Mouse (Mus musculus) retina, postnatal 7 days (tissue): ENCODE results near the gene Olfr169.
"Not testable (repeated sequence)": the region's sequence is repeated elsewhere in the genome, so short reads cannot be mapped to it uniquely, and the experiment has no call there.

Source experiments
- DNase-seq: peaks from one replicate; pipeline ENCODE4 v3.0.0-alpha.2; 2012; ENCODE audit warnings: low read depth, low spot score

Gene Olfr169

DNA sequence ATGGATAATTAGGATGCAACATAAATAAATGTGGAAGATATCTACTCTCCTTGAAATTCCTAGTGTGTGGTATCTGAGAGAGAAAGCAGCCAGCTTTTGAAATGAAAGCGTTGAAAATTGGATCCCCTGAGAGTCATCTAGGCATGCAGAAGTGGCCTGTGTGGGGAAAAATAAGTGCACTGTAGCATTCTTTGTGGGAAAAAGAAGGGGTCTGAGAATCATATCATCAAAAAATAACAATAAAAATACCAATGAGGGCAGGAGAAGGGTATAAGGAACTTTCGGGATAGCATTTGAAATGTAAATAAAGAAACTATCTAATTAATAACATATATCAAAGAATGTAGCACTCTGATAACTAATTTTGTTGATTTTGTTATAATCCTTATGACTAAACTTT lies at the start of gene Olfr169:
TSS of gene Olfr169 (minus strand) at position 101 of the 400 bp plus-strand sequence.
- not testable (repeated sequence) for DNase-seq

DNA sequence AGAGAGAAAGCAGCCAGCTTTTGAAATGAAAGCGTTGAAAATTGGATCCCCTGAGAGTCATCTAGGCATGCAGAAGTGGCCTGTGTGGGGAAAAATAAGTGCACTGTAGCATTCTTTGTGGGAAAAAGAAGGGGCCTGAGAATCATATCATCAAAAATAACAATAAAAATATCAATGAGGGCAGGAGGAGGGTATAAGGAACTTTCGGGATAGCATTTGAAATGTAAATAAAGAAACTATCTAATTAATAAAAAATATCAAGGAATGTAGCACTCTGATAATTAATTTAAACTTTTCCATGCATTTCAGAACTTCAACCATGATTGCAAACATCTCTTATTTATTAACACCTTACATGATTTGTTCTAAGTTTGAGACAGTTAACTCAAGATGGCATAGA lies 40.2 kb upstream of the Olfr169 start, which contains the start of gene Olfr170:
TSS of gene Olfr170 (minus strand) at position 101 of the 400 bp plus-strand sequence.
- not testable (repeated sequence) for DNase-seq

DNA sequence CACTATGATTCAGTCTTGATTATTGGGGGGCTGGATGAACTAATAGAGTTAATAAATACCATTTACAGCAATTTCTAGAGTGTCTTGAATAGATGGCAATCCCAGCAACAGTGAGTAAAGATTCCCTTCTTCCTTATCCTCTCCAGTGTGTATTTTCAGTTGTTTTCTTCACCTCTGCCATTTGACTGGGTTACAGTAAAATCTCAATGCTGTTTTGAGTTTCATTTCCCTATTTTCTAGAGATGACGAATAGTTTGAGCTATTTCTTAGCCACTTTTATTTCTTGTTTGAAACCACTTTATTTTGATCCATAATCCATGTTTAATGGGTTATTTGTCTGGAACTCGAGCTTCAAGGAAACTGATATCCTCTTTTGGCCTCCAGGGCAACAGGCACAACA lies 31.6 kb upstream of the Olfr169 start:
- no peak for DNase-seq

DNA sequence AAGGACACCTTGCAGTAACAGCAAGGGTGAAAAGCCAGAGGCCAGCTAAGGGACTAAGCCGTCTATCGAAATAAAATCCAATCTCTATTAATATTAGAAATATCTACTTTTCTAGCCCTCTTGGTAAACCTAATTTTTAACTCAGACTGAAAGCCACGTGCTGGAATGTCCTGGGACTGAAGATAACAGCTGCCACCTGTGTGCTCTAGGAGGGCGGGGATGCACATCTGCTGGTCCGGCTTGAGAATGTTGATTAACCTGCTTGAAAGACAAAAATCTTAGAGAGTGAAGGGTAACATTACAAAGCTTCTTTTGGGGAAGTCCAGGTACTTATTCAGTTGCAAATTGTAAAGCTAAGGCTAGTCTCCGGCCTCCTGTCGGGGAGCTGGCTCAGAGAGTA lies 18.2 kb downstream of the Olfr169 start:
- DNase-seq: not testable (repeated sequence)

DNA sequence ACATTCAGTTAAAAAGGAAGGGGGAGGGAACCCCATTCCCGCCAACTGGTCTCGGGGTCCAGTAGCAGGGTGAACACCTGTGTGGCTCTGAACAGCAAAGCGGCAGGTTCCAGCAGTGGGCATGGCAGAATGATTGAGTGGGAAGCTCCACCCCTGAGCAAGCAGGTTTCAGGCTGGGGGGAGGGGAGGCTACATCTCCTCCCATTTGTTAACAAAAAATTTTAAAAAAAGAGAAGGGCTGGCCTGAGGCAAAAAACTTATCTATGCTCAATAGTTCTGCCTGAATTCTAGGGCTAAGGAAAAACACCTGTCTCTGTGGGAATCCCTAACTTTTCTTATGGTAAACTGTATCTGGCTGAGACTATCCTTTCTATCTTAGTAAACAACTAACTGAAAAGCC lies 19.4 kb downstream of the Olfr169 start:
- DNase-seq: not testable (repeated sequence)

DNA sequence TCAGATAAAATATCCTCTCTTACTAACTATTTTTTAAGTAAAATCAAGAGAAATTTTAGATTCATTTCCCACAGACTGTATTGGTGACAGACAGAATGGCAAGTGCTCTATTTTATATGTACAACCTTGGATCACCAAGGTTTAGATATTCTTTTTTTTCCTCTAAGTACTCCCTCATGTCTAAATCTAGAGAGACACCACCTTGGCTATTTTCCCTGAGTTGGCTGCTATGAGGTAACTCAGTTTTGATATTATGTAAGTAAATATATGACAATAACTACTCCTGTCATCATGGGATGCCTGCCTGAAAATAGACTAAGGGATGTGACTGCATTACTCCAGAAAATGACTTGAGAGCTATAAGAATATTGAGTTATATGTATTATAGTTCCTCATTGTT lies 36.2 kb downstream of the Olfr169 start, which contains the start of gene Olfr168:
TSS of gene Olfr168 (minus strand) at position 101 of the 400 bp plus-strand sequence.
- no peak for DNase-seq

DNA sequence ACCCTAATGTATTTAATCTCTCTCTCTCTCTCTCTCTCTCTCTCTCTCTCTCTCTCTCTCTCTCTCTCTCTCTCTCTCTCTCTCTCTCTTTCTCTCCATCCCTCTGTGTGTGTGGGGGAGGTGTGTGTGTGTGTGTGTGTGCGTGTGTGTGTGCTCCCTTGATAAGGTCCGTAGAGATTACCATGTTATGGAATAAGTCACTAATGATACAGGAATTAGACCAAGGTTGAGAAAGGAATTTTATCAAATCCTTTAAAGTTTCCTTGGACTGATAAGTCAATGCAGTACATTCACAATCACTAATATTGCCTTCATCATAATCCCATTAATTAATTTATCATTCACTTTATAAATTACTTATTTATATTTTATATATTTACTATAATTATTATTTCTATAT lies 49.4 kb downstream of the Olfr169 start, which contains the start of gene Olfr167:
TSS of gene Olfr167 (minus strand) at position 101 of the 400 bp plus-strand sequence.
- DNase-seq: no peak
